Mouse (Mus musculus) heart, embryonic 11.5 days (tissue): ENCODE data around the gene Gm5415. TPM values are rescaled to one million over a fixed set of nuclear protein-coding genes. Genes with fewer than 3 reads are reported as not detected.
"Not testable (repeated sequence)": the region's sequence is repeated elsewhere in the genome, so short reads cannot be mapped to it uniquely, and the experiment has no call there.

ENCODE experiments used
- ATAC-seq: fragments of 200-750 bp; cut with Nextera tagmentation; replicated peaks from 2 replicates; pipeline ENCODE4 v1.8.0; 2017; ENCODE audit warnings: moderate library complexity; ENCODE audit not compliant: insufficient number of reproducible peaks, low FRiP score, low TSS enrichment
- H3K27ac ChIP-seq: fragments of 300-500 bp; sonication (generic); 2 replicates; pipeline ENCODE4 v1.5.1; 2014; ENCODE audit warnings: mild to moderate bottlenecking, low read depth, low read length
- H3K27me3 ChIP-seq: fragments of 300-500 bp; sonication (generic); 2 replicates; pipeline ENCODE4 v1.6.1; 2014; ENCODE audit warnings: mild to moderate bottlenecking, low read length, mixed read lengths; ENCODE audit not compliant: control insufficient read depth, insufficient read depth
- H3K36me3 ChIP-seq: fragments of 300-500 bp; sonication (generic); 2 replicates; pipeline ENCODE4 v1.6.1; 2014; ENCODE audit warnings: mild to moderate bottlenecking, low read length, moderate library complexity, mixed read lengths; ENCODE audit not compliant: control insufficient read depth, insufficient read depth
- H3K4me1 ChIP-seq: fragments of 300-500 bp; sonication (generic); 2 replicates; pipeline ENCODE4 v1.6.1; 2014; ENCODE audit warnings: low read length; ENCODE audit not compliant: control insufficient read depth, insufficient read depth
- H3K4me2 ChIP-seq: fragments of 300-500 bp; sonication (generic); 2 replicates; pipeline ENCODE4 v1.6.1; 2014; ENCODE audit warnings: mild to moderate bottlenecking, moderate library complexity
- H3K4me3 ChIP-seq: fragments of 300-500 bp; sonication (generic); 2 replicates; pipeline ENCODE4 v1.5.1; 2014; ENCODE audit warnings: low read depth, low read length
- H3K9ac ChIP-seq: fragments of 300-500 bp; sonication (generic); 2 replicates; pipeline ENCODE4 v1.6.1; 2014; ENCODE audit warnings: mild to moderate bottlenecking, low read depth, low read length, moderate library complexity
- H3K9me3 ChIP-seq: fragments of 300-500 bp; sonication (generic); replicated peaks from 2 replicates; pipeline ENCODE4 v1.6.1; 2016; ENCODE audit warnings: low read length; ENCODE audit not compliant: control insufficient read depth
- WGBS: fragments of 180-500 bp; shearing (Covaris S2); extraction: QIAGEN DNeasy Blood & Tissue Kit; methylation state at CpG from one replicate; pipeline ENCODE4 v1.1.7; 2014; ENCODE audit not compliant: insufficient replicate concordance; 5-methylcytosine and 5-hydroxymethylcytosine counted together
- polyA plus RNA-seq: library from polyadenylated mRNA; unstranded; fragments of >200 nt; fragmentation: Nextera tagmentation; extraction: Ambion mirVana; gene quantifications from 2 replicates; pipeline ENCODE4 v1.2.1, GENCODE M21; 2014

The Gm5415 gene
- polyA plus RNA-seq, result not detected in 2 replicates

DNA sequence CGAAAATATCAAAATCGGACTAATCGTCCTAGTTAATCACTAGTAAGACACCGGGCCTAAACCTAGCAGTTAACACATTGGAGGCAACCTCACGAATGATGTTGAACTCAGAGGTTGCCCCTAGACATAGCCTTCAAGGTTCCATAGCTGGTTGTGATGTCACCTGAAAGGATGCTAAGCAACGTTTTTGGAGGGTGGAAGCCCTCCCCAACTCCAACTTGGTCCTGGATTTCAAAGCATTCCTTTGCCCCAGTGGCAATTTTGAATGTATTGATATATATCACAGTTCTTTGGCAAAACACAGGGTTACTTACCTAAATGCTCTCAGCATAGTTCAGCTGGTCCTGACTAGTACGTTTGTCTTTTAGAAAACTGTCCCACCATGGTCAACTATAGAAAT is at the start of gene Gm5415:
Gene Gm5415 (minus strand): TSS at position 101 of the 400 bp plus-strand sequence.
- 73% methylated on average over 2 of the region's 7 CpGs for WGBS
- H3K36me3 ChIP-seq, H3K27me3 ChIP-seq, H3K4me1 ChIP-seq, H3K9me3 ChIP-seq, H3K9ac ChIP-seq, H3K27ac ChIP-seq, H3K4me2 ChIP-seq, ATAC-seq, H3K4me3 ChIP-seq: not testable (repeated sequence)

DNA sequence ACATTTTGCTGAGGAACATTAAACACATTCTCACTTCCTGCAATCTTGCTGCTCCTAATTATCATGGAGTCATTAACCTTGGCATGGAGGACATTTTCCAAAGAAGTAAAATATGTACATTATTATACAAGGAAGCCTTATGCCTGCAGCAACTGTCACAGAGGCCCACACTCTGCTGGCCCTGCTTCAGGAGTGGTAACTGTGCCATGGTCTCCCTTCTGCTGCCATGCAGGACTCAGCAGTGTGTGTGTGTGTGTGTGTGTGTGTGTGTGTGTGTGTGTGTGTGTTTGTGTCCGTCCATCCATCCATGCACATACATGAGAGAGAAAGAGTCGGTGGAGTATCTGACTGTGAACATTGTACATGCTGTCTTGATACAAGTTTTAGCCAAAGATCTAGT is 21.8 kb upstream of the Gm5415 start:
- Histone ChIP-seq H3K27me3 (no peaks in the 10 kb centered on the region), H3K4me3 (no peak overlapping the region), H3K4me1 (no peaks in the 10 kb centered on the region), H3K9me3 (no peaks in the 10 kb centered on the region), H3K36me3 (no peaks in the 10 kb centered on the region), H3K27ac (no peak overlapping the region), H3K4me2 (no peak overlapping the region), H3K9ac (no peak overlapping the region)
- 93% methylated on average over 2 of the region's 2 CpGs for WGBS
- ATAC-seq, result no peak

DNA sequence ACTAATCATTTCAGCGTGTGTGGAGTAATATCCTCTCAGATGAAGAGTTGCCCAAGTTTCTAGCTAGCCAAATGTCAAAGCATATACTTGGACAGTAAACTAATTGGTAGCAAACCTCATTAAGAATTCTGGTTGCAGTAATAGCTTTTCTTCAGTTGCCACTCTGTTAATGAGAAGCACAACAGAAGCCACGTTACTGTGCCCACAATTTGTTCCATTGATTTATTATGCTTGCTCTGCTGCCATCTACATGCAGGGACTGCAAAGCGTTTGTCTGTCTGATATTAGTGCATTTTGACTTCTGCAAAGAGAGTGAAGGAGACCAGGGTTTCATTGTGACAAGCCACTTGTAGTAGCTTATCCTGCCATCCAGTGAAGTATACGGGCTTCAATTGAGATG is 6.8 kb upstream of the Gm5415 start:
- ATAC-seq, result no peak
- Histone ChIP-seq H3K4me1 (no peaks in the 10 kb centered on the region), H3K27ac (no peak overlapping the region), H3K36me3 (no peaks in the 10 kb centered on the region), H3K27me3 (no peaks in the 10 kb centered on the region), H3K4me3 (no peak overlapping the region), H3K9me3 (no peaks in the 10 kb centered on the region), H3K4me2 (no peak overlapping the region), H3K9ac (no peak overlapping the region)
- 67% methylated on average over 4 of the region's 4 CpGs for WGBS

DNA sequence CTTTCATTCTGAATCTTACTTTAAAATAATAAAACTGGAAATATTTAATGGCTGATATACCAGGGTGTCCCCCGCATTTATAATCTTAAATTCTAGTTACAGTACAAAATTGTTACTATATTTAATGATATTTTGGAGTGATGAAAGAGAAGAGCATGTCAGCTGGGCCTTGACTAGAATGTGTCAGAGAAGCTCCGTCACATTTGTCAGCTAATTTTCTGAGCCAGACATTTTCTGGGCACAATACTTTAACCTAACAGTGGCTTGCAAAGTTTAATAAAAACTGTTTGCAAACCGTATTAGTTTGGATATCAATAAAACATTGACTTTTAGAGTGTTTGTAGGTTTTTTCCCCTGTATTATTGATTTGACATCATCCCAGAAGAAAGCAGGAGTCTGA is 6.4 kb upstream of the Gm5415 start:
- H3K4me3 ChIP-seq, result no peak overlapping the region
- no peak overlapping the region for H3K4me2 ChIP-seq
- no peaks in the 10 kb centered on the region for H3K27me3 ChIP-seq
- H3K9me3 ChIP-seq, result no peaks in the 10 kb centered on the region
- H3K27ac ChIP-seq, result no peak overlapping the region
- no peaks in the 10 kb centered on the region for H3K4me1 ChIP-seq
- H3K36me3 ChIP-seq, result no peaks in the 10 kb centered on the region
- H3K9ac ChIP-seq, result no peak overlapping the region
- no peak for ATAC-seq
- 84% methylated on average over 3 of the region's 3 CpGs for WGBS

DNA sequence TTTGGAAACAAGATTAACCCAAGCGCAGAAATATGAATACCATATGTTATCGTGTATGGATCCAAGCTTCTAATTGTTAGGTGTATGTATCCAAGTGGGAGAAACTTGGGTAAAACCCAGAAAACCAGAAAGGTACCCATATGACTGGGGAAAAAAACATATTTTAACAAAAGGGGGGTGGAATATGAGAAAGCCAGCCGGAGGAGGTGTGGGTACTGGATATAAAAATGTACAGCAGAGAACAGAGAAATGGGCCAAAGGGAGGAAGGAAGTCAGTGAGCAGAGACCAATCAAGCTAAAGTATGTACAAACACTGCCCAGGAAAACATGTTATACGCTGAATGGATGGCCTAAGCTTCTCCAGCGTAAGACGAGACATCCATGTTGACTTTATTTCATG is 43.7 kb downstream of the Gm5415 start:
- H3K4me2 ChIP-seq, result no peak overlapping the region
- H3K36me3 ChIP-seq, result no peaks in the 10 kb centered on the region
- H3K9me3 ChIP-seq, result no peaks in the 10 kb centered on the region
- H3K4me3 ChIP-seq, result no peak overlapping the region
- no peak overlapping the region for H3K27ac ChIP-seq
- no peaks in the 10 kb centered on the region for H3K4me1 ChIP-seq
- H3K9ac ChIP-seq, result no peak overlapping the region
- H3K27me3 ChIP-seq, result no peaks in the 10 kb centered on the region
- 85% methylated on average over 6 of the region's 6 CpGs for WGBS
- ATAC-seq, result no peak
